Mouse (Mus musculus): ENCODE measurements around the gene Cyp26b1. TPM values are rescaled to one million over a fixed set of nuclear protein-coding genes. Genes with fewer than 3 reads are reported as not detected.

Gene Cyp26b1
- polyA plus RNA-seq, 1 experiment from 2014 or later = 12.6 TPM

DNA sequence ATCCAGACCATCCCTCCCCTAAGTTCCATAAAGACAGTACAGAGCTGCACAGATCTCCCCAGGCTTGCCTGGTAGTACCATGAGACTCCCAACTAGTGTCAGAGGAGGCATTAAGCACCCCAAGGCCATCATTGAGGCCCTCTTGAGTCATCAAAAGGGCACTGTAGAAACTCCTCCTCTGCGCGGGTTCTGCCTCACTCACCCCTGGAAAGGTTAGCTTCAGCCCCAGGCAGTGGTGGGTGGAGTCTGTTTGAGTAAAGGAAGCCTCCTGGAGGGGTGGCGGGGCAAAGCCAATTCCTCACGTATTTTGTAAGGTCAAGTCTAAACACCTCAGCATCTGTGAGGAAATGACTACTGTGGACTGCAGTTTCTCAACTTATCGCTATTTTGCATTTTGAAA, 50.2 kb downstream of the Cyp26b1 start:
- no peaks in the 10 kb centered on the region for H3K4me1 ChIP-seq (replicated peaks)
- H3K9ac ChIP-seq (replicated peaks) = no peak overlapping the region
- H3K4me3 ChIP-seq (replicated peaks) = no peak overlapping the region
- no peaks in the 10 kb centered on the region for H3K36me3 ChIP-seq
- no peaks in the 10 kb centered on the region for H3K9me3 ChIP-seq
- whole genome bisulfite sequencing = 34% methylated on average over 5 of the region's 5 CpGs
- H3K27ac ChIP-seq = no peak overlapping the region
- no peak overlapping the region for H3K4me2 ChIP-seq (replicated peaks)
- ATAC-seq = no peak
- H3K27me3 ChIP-seq = no peaks in the 10 kb centered on the region

DNA sequence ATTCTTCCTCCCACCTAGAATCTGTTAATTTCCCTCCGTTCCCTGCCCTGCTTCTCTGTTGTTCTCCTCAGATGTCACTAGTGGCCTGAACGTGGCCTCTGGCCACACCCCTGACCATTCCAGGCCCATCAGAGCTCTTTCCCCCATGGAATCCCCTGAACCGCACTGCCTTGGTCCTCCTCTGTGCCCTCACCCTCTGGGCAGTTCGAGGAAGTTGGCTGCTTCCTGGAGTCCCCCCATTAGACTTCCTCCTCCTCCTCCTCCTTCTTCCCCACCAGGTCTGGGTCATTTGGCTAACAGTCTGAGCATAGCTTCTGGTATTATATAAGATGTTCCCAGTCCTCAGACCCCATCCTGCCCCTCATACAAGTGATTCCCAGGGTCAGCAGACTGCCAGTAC, 53.8 kb downstream of the Cyp26b1 start:
- H3K27me3 ChIP-seq = no peaks in the 10 kb centered on the region
- H3K36me3 ChIP-seq = no peaks in the 10 kb centered on the region
- no peak for ATAC-seq
- H3K27ac ChIP-seq = no peak overlapping the region
- no peaks in the 10 kb centered on the region for H3K9me3 ChIP-seq
- H3K9ac ChIP-seq (replicated peaks) = no peak overlapping the region
- H3K4me2 ChIP-seq (replicated peaks) = no peak overlapping the region
- H3K4me1 ChIP-seq (replicated peaks) = no peaks in the 10 kb centered on the region
- no peak overlapping the region for H3K4me3 ChIP-seq (replicated peaks)
- 55% methylated on average over 4 of the region's 4 CpGs for WGBS

DNA sequence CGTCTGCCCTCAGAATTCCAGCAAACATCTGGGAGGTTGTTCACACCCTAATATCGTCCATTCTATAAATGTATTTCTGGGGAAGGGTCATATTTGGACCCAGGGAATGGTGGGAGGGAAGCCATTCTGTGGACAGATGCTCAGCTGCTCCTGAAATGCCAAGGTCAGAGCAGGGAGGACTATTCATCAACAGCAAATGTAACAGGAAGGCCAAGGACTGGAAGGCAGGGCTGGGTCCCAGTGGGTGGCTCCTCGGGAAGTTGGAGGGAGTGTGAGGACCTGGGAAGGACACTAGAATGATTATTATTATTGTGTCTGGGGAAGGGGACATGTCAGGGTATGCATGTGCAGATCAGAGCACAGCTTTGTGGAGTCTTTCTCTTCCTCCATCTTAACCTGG, 55.0 kb downstream of the Cyp26b1 start:
- 67% methylated on average over 3 of the region's 3 CpGs for WGBS
- Histone ChIP-seq H3K9me3 (no peaks in the 10 kb centered on the region), H3K4me3 (replicated peaks) (no peak overlapping the region), H3K27me3 (no peaks in the 10 kb centered on the region), H3K4me1 (replicated peaks) (no peaks in the 10 kb centered on the region), H3K4me2 (replicated peaks) (no peak overlapping the region), H3K27ac (no peak overlapping the region), H3K36me3 (no peaks in the 10 kb centered on the region), H3K9ac (replicated peaks) (no peak overlapping the region)
- ATAC-seq = no peak

DNA sequence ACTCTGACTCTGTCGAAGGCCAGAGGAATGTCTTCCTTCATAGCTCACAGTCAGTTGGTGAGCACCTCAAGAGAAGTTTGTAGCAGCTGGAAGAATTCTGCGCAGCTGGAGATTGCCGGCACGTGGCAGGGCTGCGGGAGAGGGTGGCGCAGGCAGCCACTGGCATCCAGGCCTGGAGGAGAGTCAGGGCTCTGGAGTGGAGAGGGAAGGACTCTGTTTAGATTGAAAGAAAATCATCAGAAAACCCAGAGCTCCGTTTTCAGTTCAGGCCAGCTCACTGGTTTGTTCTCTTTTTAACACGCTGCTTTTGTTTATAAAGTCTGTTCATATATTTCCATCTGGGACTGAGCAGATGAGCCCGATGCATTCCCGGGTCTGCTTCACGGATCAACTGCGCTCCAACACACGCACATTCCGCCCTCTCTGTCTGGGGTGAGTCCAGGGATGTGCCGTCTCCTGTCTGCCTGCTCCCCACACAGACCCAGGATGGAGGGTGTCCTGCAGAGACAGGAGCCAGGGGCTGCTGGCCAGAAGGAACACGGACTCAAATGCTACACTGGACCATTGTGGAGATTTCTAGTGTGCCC, 56.0 kb downstream of the Cyp26b1 start:
- Histone ChIP-seq H3K4me1 (replicated peaks) (no peaks in the 10 kb centered on the region), H3K36me3 (no peaks in the 10 kb centered on the region), H3K9ac (replicated peaks) (no peak overlapping the region), H3K4me2 (replicated peaks) (no peak overlapping the region), H3K4me3 (replicated peaks) (no peak overlapping the region), H3K27me3 (no peaks in the 10 kb centered on the region), H3K9me3 (0 out of 2 replicates have a peak, but pooled peaks cover 3% of the 10 kb centered on the region), H3K27ac (no peak overlapping the region)
- 83% methylated on average over 16 of the region's 16 CpGs for WGBS
- ATAC-seq = no peak

DNA sequence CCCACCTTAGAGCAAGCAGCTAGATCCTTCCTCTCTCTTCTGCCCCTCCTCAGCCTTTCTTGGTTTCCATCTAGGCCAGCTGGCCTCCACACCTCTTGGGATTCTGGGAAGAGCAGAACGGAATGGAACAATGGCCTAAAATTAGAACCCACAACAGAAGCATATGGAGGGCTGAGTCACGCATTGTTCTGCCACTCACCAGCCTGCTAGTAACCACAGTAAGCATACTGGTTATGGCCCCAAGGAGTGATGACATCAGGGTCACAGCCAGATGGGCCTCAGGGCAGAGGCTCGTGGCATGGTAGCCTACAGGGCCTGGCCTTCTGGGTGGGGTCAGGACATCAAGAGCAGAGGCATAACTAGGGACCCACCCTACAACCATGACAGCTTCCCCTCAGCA, 58.8 kb downstream of the Cyp26b1 start:
- 0 out of 2 replicates have a peak, but pooled peaks cover 3% of the 10 kb centered on the region for H3K9me3 ChIP-seq
- no peak for ATAC-seq
- no peaks in the 10 kb centered on the region for H3K36me3 ChIP-seq
- no peak overlapping the region for H3K4me3 ChIP-seq (replicated peaks)
- 84% methylated on average over 3 of the region's 3 CpGs for WGBS
- H3K27me3 ChIP-seq = no peaks in the 10 kb centered on the region
- no peaks in the 10 kb centered on the region for H3K4me1 ChIP-seq (replicated peaks)
- H3K27ac ChIP-seq = no peak overlapping the region
- H3K4me2 ChIP-seq (replicated peaks) = no peak overlapping the region
- no peak overlapping the region for H3K9ac ChIP-seq (replicated peaks)

DNA sequence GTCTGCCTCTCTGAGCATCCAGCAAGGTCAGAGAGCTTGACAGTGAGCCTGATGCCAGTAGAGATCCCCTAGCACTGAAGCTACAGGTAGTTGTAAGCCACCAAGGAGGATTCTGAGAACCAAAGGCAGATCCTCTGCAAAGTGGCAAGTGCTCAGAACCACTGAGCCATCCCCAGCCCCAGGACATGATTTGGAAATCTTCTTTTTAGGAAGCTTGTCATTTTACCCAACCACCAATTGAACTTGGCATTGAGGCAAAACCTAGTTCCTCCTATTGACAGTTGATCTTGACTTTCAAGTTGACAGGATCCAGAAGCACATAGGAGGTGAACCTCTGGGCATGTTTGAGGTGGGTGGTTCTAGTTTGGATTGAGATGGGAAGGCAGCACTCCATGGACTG, 63.8 kb downstream of the Cyp26b1 start:
- Histone ChIP-seq H3K27ac (no peak overlapping the region), H3K4me1 (replicated peaks) (no peaks in the 10 kb centered on the region), H3K36me3 (no peaks in the 10 kb centered on the region), H3K9me3 (0 out of 2 replicates have a peak, but pooled peaks cover 3% of the 10 kb centered on the region), H3K4me3 (replicated peaks) (no peak overlapping the region), H3K4me2 (replicated peaks) (no peak overlapping the region), H3K27me3 (no peaks in the 10 kb centered on the region), H3K9ac (replicated peaks) (no peak overlapping the region)
- no peak for ATAC-seq

DNA sequence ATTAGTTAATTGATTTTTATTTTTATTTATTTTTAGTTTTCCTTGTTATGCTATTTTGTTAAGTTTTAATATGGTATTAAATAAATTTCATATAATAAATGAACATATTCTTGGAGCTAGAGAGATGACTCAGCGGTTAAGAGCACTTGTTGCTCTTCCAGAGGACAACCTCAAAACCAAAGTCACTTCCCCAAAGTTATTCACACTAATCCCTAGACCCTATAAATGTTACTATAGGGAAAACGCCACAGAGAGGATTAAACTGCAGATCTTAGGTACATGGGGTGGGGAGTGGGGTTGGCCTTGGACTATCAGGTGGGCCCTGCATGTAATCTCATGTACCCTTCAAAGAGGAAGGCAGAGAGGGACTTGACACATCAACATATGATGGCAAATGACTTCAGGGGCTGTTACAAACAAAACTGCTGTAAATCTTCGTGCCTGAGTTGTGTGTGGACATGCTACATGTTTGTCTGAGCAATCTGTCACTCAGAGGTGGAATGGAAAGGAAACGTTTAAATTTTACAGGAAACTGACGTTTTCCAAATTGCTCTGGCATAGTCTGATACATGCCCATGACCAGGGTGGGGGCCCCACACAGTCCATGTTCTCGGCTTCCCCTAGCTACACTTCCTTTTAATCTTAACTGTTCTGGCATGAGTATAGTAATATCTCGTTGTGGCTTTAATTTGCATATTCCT, 68.7 kb downstream of the Cyp26b1 start:
- 83% methylated on average over 7 of the region's 7 CpGs for WGBS

More for the DNA sequence above, 68.7 kb downstream of the Cyp26b1 start:
- H3K4me2 ChIP-seq (replicated peaks) = no peak overlapping the region
- no peaks in the 10 kb centered on the region for H3K36me3 ChIP-seq
- no peaks in the 10 kb centered on the region for H3K4me1 ChIP-seq (replicated peaks)
- no peak overlapping the region for H3K9ac ChIP-seq (replicated peaks)
- no peak overlapping the region for H3K4me3 ChIP-seq (replicated peaks)
- ATAC-seq = no peak
- H3K27ac ChIP-seq = no peak overlapping the region
- no peaks in the 10 kb centered on the region for H3K27me3 ChIP-seq
- H3K9me3 ChIP-seq = no peaks in the 10 kb centered on the region

Measured in midbrain, embryonic 13.5 days (tissue).